Mouse (Mus musculus) neural tube, embryonic 12.5 days (tissue): ENCODE measurements around the gene Ap2a2. TPM values are rescaled to one million over a fixed set of nuclear protein-coding genes. Genes with fewer than 3 reads are reported as not detected.
"Not testable (repeated sequence)": the region's sequence is repeated elsewhere in the genome, so short reads cannot be mapped to it uniquely, and the experiment has no call there.

ENCODE experiments used
- ATAC-seq: fragments of 200-750 bp; cut with Nextera tagmentation; 2 replicates; pipeline ENCODE4 v1.8.0; 2017; ENCODE audit warnings: low read depth, mild to moderate bottlenecking, moderate TSS enrichment, moderate library complexity; ENCODE audit not compliant: low FRiP score
- H3K27ac ChIP-seq: fragments of 300-500 bp; sonication (generic); 2 replicates; pipeline ENCODE4 v1.5.1; 2016
- H3K27me3 ChIP-seq: fragments of 300-500 bp; sonication (generic); replicated peaks from 2 replicates; pipeline ENCODE4 v1.6.1; 2016; ENCODE audit warnings: mild to moderate bottlenecking
- H3K36me3 ChIP-seq: fragments of 300-500 bp; sonication (generic); 2 replicates; pipeline ENCODE4 v1.6.1; 2016; ENCODE audit warnings: mild to moderate bottlenecking
- H3K4me1 ChIP-seq: fragments of 300-500 bp; sonication (generic); 2 replicates; pipeline ENCODE4 v1.6.1; 2016
- H3K4me2 ChIP-seq: fragments of 300-500 bp; sonication (generic); replicated peaks from 2 replicates; pipeline ENCODE4 v1.6.1; 2016; ENCODE audit warnings: mild to moderate bottlenecking
- H3K4me3 ChIP-seq: fragments of 300-500 bp; sonication (generic); 2 replicates; pipeline ENCODE4 v1.5.1; 2016
- H3K9ac ChIP-seq: fragments of 300-500 bp; sonication (generic); 2 replicates; pipeline ENCODE4 v1.6.1; 2016; ENCODE audit warnings: mild to moderate bottlenecking
- H3K9me3 ChIP-seq: fragments of 300-500 bp; sonication (generic); 2 replicates; pipeline ENCODE4 v1.6.1; 2016; ENCODE audit warnings: mild to moderate bottlenecking
- WGBS: fragments of 180-500 bp; shearing (Covaris S2); methylation state at CpG from one replicate; pipeline ENCODE4 v1.1.7; 2016; 5-methylcytosine and 5-hydroxymethylcytosine counted together
- polyA plus RNA-seq: library from polyadenylated mRNA; unstranded; fragments of >200 nt; fragmentation: Nextera tagmentation; extraction: Ambion mirVana; gene quantifications from 2 replicates; pipeline ENCODE4 v1.2.1, GENCODE M21; 2016

The Ap2a2 gene
- polyA plus RNA-seq, 1 experiment from 2014 or later, result 117 TPM

DNA sequence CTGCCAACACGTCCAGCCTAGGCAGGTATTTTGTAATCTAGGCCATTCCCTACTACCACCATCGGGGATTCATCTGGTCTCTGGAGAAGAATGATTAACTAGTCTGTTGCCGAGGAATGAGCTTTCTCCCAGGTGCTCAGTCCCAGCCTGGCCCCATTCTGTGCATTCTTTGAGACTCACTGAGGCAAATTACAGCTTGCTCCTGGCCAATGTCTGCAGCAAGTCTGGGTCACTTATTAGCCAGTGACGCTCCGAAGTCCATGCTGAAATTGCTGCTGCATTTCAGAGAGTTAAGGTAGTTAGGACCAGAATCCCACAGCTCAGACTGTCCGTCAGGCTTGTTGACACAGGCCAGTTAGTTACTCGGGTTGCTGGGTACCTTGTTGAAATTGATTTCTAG lies 19.4 kb downstream of the Ap2a2 start:
- no peaks in the 10 kb centered on the region for H3K36me3 ChIP-seq
- no peak overlapping the region for H3K27ac ChIP-seq
- no peak overlapping the region for H3K9ac ChIP-seq
- no peak overlapping the region for H3K4me3 ChIP-seq
- WGBS, result 72% methylated on average over 7 of the region's 7 CpGs
- no peaks in the 10 kb centered on the region for H3K27me3 ChIP-seq
- H3K4me2 ChIP-seq, result no peak overlapping the region
- no peaks in the 10 kb centered on the region for H3K9me3 ChIP-seq
- H3K4me1 ChIP-seq, result no peaks in the 10 kb centered on the region
- no peak for ATAC-seq

- 92% methylated on average over 4 of the region's 5 CpGs for WGBS
- Histone ChIP-seq H3K9me3 (no peaks in the 10 kb centered on the region), H3K36me3 (peaks cover 8% of the 10 kb centered on the region), H3K27me3 (no peaks in the 10 kb centered on the region), H3K4me3 (no peak overlapping the region), H3K9ac (no peak overlapping the region), H3K27ac (no peak overlapping the region), H3K4me2 (no peak overlapping the region), H3K4me1 (no peaks in the 10 kb centered on the region)
- no peak for ATAC-seq
These were observed 22.3 kb downstream of the Ap2a2 start for GRCm38 (mm10) chr7:141584048-141584841.

- WGBS, result 92% methylated on average over 4 of the region's 4 CpGs
- Histone ChIP-seq H3K27ac (no peak overlapping the region), H3K4me2 (no peak overlapping the region), H3K27me3 (no peaks in the 10 kb centered on the region), H3K36me3 (peaks cover 15% of the 10 kb centered on the region), H3K4me1 (no peaks in the 10 kb centered on the region), H3K9me3 (no peaks in the 10 kb centered on the region), H3K9ac (no peak overlapping the region), H3K4me3 (no peak overlapping the region)
- no peak for ATAC-seq
These were observed 23.3 kb downstream of the Ap2a2 start for GRCm38 (mm10) chr7:141585288-141585687.

DNA sequence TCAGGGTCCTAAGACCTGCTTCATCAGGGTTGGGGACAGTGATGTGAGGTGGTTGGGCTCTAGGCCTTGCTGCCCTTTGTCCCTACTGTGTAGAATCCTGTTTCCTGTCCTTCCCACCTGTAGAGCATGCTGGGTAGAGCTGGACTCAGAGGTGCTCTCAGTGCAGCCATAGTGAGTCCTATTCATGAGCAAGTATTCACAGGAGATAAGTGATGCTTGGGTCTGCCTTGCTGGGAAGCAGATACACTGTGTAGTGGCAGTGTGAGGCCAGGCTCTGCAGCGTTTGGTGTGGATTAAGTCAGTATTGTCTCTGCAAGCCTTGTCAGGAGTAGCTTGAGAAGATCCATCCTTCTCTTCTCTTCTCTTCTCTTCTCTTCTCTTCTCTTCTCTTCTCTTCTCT lies 23.9 kb downstream of the Ap2a2 start:
- ATAC-seq, result no peak
- no peaks in the 10 kb centered on the region for H3K4me1 ChIP-seq
- H3K4me3 ChIP-seq, result no peak overlapping the region
- H3K27me3 ChIP-seq, result no peaks in the 10 kb centered on the region
- H3K27ac ChIP-seq, result no peak overlapping the region
- no peak overlapping the region for H3K9ac ChIP-seq
- WGBS, result 89% methylated on average over 1 of the region's 1 CpGs
- H3K9me3 ChIP-seq, result no peaks in the 10 kb centered on the region
- H3K4me2 ChIP-seq, result no peak overlapping the region
- H3K36me3 ChIP-seq, result peaks cover 21% of the 10 kb centered on the region

DNA sequence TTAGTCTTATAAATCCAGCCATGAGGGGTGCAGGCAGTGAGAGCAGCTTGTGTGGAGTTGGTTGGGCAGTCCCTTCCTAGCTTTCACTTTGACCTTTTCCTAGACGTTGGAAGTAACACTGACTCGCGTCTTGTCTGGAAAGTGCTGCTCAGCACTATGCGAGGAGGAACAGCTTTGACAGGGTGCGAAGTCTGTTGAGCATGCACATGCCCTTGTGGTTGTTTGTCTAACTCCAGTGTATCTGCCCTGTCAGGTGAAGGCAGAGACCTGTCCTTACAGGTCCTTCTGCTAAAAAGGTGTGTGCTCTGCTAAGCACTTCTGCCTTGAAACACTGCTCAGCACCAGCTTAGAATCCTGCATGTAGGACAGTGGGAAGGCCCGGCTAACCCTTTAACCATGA lies 26.9 kb downstream of the Ap2a2 start:
- Histone ChIP-seq H3K4me2 (no peak overlapping the region), H3K9ac (no peak overlapping the region), H3K9me3 (no peaks in the 10 kb centered on the region), H3K4me3 (no peak overlapping the region), H3K36me3 (peaks cover 31% of the 10 kb centered on the region), H3K4me1 (no peaks in the 10 kb centered on the region), H3K27ac (no peak overlapping the region), H3K27me3 (no peaks in the 10 kb centered on the region)
- WGBS, result 93% methylated on average over 6 of the region's 6 CpGs
- ATAC-seq, result no peak

DNA sequence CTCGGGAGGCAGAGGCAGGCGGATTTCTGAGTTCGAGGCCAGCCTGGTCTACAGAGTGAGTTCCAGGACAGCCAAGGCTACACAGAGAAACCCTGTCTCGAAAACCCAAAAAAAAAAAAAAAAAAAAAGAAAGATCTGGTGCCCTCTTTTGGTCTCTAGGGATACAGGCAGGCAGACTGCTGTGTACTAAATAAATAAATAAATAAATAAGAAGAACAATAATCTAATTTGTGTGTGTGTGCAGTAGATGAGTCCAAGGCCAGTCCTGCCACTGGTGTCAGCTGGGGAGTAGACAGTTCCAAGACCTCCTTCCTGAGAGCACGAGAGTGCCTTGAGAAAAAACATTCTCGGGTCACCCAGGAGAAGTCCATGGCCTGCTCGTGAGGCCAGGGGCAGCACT lies 28.3 kb downstream of the Ap2a2 start:
- H3K4me2 ChIP-seq, H3K4me1 ChIP-seq, H3K9me3 ChIP-seq, H3K27me3 ChIP-seq, ATAC-seq, H3K27ac ChIP-seq, H3K9ac ChIP-seq, H3K4me3 ChIP-seq: not testable (repeated sequence)
- WGBS, result 96% methylated on average over 6 of the region's 7 CpGs
- H3K36me3 ChIP-seq, result peaks cover 31% of the 10 kb centered on the region

DNA sequence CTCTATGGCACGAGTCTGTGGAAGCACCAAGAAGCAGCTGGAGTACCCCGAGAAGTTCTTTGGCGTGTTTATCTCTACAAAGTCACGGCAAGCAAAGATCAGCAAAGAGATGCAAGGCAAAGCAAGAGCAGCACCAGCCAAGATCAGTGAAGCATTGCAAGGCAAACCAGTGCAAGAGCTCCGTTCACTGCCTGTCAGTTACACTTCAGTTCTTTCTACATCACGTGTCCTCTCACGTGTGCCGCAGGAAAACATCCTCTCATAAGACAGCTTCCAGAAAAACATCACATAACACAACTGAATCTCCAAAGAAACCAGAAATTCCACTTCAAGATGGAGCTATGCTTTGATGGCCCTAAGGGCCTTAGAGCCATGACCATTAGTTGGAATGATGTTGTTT lies 29.0 kb downstream of the Ap2a2 start:
- Histone ChIP-seq H3K4me1 (no peaks in the 10 kb centered on the region), H3K9me3 (no peaks in the 10 kb centered on the region), H3K4me2 (no peak overlapping the region), H3K27ac (no peak overlapping the region), H3K36me3 (peaks cover 31% of the 10 kb centered on the region), H3K9ac (no peak overlapping the region), H3K4me3 (no peak overlapping the region), H3K27me3 (no peaks in the 10 kb centered on the region)
- 97% methylated on average over 8 of the region's 8 CpGs for WGBS
- ATAC-seq, result no peak

GRCm38 (mm10) chr7:141592096-141592495 lies 30.1 kb downstream of the Ap2a2 start:
- ATAC-seq, result no peak
- Histone ChIP-seq H3K9me3 (no peaks in the 10 kb centered on the region), H3K27me3 (no peaks in the 10 kb centered on the region), H3K27ac (no peak overlapping the region), H3K4me1 (no peaks in the 10 kb centered on the region), H3K4me2 (no peak overlapping the region), H3K4me3 (no peak overlapping the region), H3K36me3 (peaks cover 33% of the 10 kb centered on the region), H3K9ac (no peak overlapping the region)
- WGBS, result 100% methylated on average over 1 of the region's 1 CpGs

DNA sequence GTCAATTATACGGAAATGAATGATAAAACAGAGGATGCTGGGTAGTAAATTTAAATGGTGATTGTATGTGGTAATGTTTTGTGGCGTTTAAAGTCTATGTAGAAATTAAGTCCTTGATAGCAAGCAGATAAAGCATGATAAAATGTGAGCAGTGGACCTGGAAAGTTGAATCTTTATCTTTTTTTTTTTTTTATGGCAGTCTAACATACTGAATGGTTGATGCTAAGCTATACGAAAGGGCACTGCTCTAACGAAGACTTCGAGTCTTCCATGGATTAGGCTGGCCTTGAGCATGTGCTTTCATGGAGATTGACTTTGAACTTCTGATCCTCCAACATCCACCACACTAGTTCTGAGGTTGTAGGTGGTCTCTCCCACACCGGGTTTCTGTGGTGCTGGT lies 31.1 kb downstream of the Ap2a2 start:
- no peak overlapping the region for H3K27ac ChIP-seq
- peaks cover 38% of the 10 kb centered on the region for H3K36me3 ChIP-seq
- H3K4me2 ChIP-seq, result no peak overlapping the region
- no peak overlapping the region for H3K9ac ChIP-seq
- 95% methylated on average over 6 of the region's 6 CpGs for WGBS
- H3K4me1 ChIP-seq, result no peaks in the 10 kb centered on the region
- H3K4me3 ChIP-seq, result no peak overlapping the region
- no peak for ATAC-seq
- no peaks in the 10 kb centered on the region for H3K27me3 ChIP-seq
- H3K9me3 ChIP-seq, result no peaks in the 10 kb centered on the region

GRCm38 (mm10) chr7:141596971-141597370 lies 35.0 kb downstream of the Ap2a2 start:
- WGBS, result 92% methylated on average over 1 of the region's 1 CpGs
- Histone ChIP-seq H3K27me3 (no peaks in the 10 kb centered on the region), H3K36me3 (peaks cover 44% of the 10 kb centered on the region), H3K27ac (no peak overlapping the region), H3K4me1 (no peaks in the 10 kb centered on the region), H3K4me3 (no peak overlapping the region), H3K9ac (no peak overlapping the region), H3K4me2 (no peak overlapping the region), H3K9me3 (no peaks in the 10 kb centered on the region)
- ATAC-seq, result no peak

DNA sequence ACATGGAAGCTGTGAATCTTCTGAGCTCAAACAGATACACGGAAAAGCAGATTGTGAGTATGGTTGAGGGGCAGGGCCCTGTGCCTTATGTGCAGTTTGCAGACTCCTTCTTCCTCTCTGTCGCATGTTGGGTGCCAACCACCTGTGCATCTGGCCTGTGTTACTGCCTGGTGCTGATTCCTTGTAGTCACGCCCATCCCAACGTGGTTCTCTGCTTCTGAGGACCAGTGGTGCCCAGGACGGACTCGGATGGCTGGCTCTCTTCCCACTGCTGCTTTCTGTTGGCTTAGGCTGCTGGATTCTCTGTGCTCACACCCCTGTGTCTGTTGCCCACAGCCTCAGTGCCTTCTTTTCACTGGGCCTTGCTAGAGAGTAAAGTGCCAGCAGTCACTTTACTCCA lies 35.6 kb downstream of the Ap2a2 start:
- H3K27me3 ChIP-seq, result no peaks in the 10 kb centered on the region
- H3K4me3 ChIP-seq, result no peak overlapping the region
- no peak for ATAC-seq
- peaks cover 50% of the 10 kb centered on the region for H3K36me3 ChIP-seq
- H3K4me1 ChIP-seq, result no peaks in the 10 kb centered on the region
- no peaks in the 10 kb centered on the region for H3K9me3 ChIP-seq
- H3K27ac ChIP-seq, result no peak overlapping the region
- WGBS, result 96% methylated on average over 6 of the region's 6 CpGs
- H3K9ac ChIP-seq, result no peak overlapping the region
- H3K4me2 ChIP-seq, result no peak overlapping the region

DNA sequence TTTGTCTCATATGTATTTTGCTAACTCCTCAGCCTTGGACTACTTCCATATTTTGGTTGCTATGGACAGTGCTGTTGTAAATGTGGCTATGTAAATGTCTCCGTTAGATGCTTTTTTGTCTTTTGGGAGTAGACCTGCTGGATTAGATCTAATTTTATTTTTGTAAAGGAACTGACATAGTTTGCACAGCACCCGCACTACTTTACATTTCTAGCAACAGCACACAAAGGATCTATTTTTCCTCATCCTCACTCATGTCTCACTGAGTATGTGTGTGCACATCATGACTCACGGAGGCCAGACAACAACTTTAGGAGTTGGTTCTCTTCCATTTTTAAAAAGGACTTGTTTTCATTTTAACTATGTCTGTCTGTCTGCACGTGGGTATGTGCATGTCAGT lies 45.7 kb downstream of the Ap2a2 start:
- WGBS, result 90% methylated on average over 4 of the region's 4 CpGs
- Histone ChIP-seq H3K27me3 (no peaks in the 10 kb centered on the region), H3K4me2 (no peak overlapping the region), H3K9ac (no peak overlapping the region), H3K36me3 (peaks cover 67% of the 10 kb centered on the region), H3K27ac (no peak overlapping the region), H3K9me3 (no peaks in the 10 kb centered on the region), H3K4me3 (no peak overlapping the region), H3K4me1 (no peaks in the 10 kb centered on the region)
- no peak for ATAC-seq
